Mouse (Mus musculus) bone marrow, adult 2 months (tissue): ENCODE results near the gene Dguok.

Source experiments
- CTCF ChIP-seq: fragments of 200-500 bp; IDR thresholded peaks from 2 replicates; pipeline ENCODE4 v1.5.1; 2011; ENCODE audit warnings: low read length, control low read depth; ENCODE audit not compliant: control insufficient read depth, insufficient read depth
- POLR2A ChIP-seq: fragments of 200-500 bp; IDR thresholded peaks from 2 replicates; pipeline ENCODE4 v1.6.1; 2011; ENCODE audit warnings: low read depth, mild to moderate bottlenecking, control low read depth, low read length, borderline replicate concordance; ENCODE audit not compliant: control insufficient read depth

GRCm38 (mm10) chr6:83479193-83479592, 27.6 kb downstream of the Dguok start:
- TF ChIP-seq POLR2A = no peak
- TF ChIP-seq CTCF = no peak
